Mouse (Mus musculus) embryonic facial prominence, embryonic 12.5 days (tissue): ENCODE data around the gene Nub1. TPM values are rescaled to one million over a fixed set of nuclear protein-coding genes. Genes with fewer than 3 reads are reported as not detected.
A peak's percentile ranks its signal among the peaks of the same experiment; 100 is the strongest.

Experiments
- ATAC-seq: fragments of 200-750 bp; cut with Nextera tagmentation; 2 replicates; pipeline ENCODE4 v1.8.0; 2017; ENCODE audit not compliant: insufficient number of reproducible peaks, insufficient read depth, low FRiP score, low TSS enrichment
- H3K27ac ChIP-seq: fragments of 300-500 bp; sonication (generic); 2 replicates; pipeline ENCODE4 v1.5.1; 2016; ENCODE audit warnings: mild to moderate bottlenecking
- H3K27me3 ChIP-seq: fragments of 300-500 bp; sonication (generic); 2 replicates; pipeline ENCODE4 v1.6.1; 2016; ENCODE audit warnings: mild to moderate bottlenecking, moderate library complexity
- H3K36me3 ChIP-seq: fragments of 300-500 bp; sonication (generic); 2 replicates; pipeline ENCODE4 v1.6.1; 2016; ENCODE audit warnings: mild to moderate bottlenecking
- H3K4me1 ChIP-seq: fragments of 300-500 bp; sonication (generic); 2 replicates; pipeline ENCODE4 v1.6.1; 2016
- H3K4me2 ChIP-seq: fragments of 300-500 bp; sonication (generic); replicated peaks from 2 replicates; pipeline ENCODE4 v1.6.1; 2016; ENCODE audit warnings: mild to moderate bottlenecking, moderate library complexity
- H3K4me3 ChIP-seq: fragments of 300-500 bp; sonication (generic); 2 replicates; pipeline ENCODE4 v1.5.1; 2016; ENCODE audit warnings: mild to moderate bottlenecking
- H3K9ac ChIP-seq: fragments of 300-500 bp; sonication (generic); 2 replicates; pipeline ENCODE4 v1.6.1; 2016; ENCODE audit warnings: mild to moderate bottlenecking, moderate library complexity
- H3K9me3 ChIP-seq: fragments of 300-500 bp; sonication (generic); 2 replicates; pipeline ENCODE4 v1.6.1; 2016; ENCODE audit warnings: mild to moderate bottlenecking, moderate library complexity
- WGBS: fragments of 180-500 bp; shearing (Covaris S2); methylation state at CpG from one replicate; pipeline ENCODE4 v1.1.7; 2016; 5-methylcytosine and 5-hydroxymethylcytosine counted together
- polyA plus RNA-seq: library from polyadenylated mRNA; unstranded; fragments of >200 nt; fragmentation: Nextera tagmentation; extraction: Ambion mirVana; gene quantifications from 2 replicates; pipeline ENCODE4 v1.2.1, GENCODE M21; 2016

The Nub1 gene
- polyA plus RNA-seq, 1 experiment from 2014 or later = 33.9 TPM

- Histone ChIP-seq H3K9me3 (no peaks in the 10 kb centered on the region), H3K27ac (peak overlapping the region; percentile 92), H3K36me3 (peaks cover 13% of the 10 kb centered on the region), H3K4me2 (peak overlapping the region; percentile 89), H3K27me3 (no peaks in the 10 kb centered on the region), H3K4me1 (peaks cover 55% of the 10 kb centered on the region), H3K9ac (peak overlapping the region; percentile 95), H3K4me3 (peak overlapping the region; percentile 87)
- no peak; the same call in 1 of the 2 replicates for ATAC-seq
- under 1% methylated on average over 49 of the region's 49 CpGs for WGBS
These were observed 44.6 kb downstream of the Nub1 start for GRCm38 (mm10) chr5:24729797-24730487.

DNA sequence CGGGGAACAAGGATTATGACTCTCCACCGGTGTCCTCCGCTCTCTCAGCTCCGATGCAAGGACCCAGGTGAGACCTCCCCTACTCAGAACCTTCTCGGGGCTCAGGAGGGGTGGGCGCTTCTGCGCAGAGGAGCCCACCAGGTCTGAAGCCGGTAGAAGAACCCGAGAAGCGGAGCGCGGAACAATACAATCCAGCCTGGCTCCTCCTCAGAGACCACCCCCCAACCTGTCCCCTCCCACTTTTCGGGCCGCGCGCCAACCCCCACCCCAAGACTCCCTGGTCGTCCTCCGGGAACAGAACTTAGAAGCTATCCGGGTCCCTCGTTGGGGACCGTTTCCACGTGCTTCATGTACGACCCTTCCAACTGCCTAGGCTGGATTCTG is 45.1 kb downstream of the Nub1 start, which contains the start of gene Wdr86:
Gene Wdr86, minus strand, starts transcription at position 240 of the 384 bp plus-strand sequence.
- peak; percentile 67 for ATAC-seq
- Histone ChIP-seq H3K4me2 (peak within 1 kb of the TSS; percentile 89), H3K9me3 (no peaks in the 10 kb centered on the region), H3K9ac (peak within 1 kb of the TSS; percentile 95), H3K27ac (peak within 1 kb of the TSS; percentile 92), H3K4me1 (peaks cover 50% of the 10 kb centered on the region), H3K27me3 (no peaks in the 10 kb centered on the region), H3K4me3 (peak within 1 kb of the TSS; percentile 87), H3K36me3 (peaks cover 13% of the 10 kb centered on the region)
- under 1% methylated on average over 23 of the region's 23 CpGs for WGBS

DNA sequence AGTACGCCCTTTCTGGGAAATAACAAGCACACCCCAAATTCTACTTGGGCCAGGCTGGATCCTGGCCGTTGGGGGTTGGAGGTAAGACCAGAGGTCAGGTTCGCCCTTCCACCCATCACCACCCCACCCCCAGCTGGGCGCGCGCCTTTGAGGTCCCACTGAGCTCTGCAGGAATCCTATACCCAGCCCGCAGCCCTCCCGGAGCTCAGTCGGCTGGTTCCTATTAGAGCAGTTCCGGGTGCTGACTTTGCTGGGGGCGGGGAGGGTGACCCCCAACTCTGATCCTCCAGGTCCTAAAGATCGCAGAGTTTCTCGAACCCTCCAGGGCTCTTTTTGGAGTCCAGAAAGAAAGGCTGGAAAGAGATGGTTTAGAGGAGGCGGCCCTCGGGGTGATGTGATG is 45.7 kb downstream of the Nub1 start:
- H3K27me3 ChIP-seq = no peaks in the 10 kb centered on the region
- peak overlapping the region; percentile 92 for H3K27ac ChIP-seq
- peaks cover 47% of the 10 kb centered on the region for H3K4me1 ChIP-seq
- H3K4me2 ChIP-seq = peak overlapping the region; percentile 89
- ATAC-seq = peak; percentile 84
- under 1% methylated on average over 15 of the region's 15 CpGs for WGBS
- peak overlapping the region; percentile 87 for H3K4me3 ChIP-seq
- H3K36me3 ChIP-seq = peaks cover 10% of the 10 kb centered on the region
- peak overlapping the region; percentile 95 for H3K9ac ChIP-seq
- no peaks in the 10 kb centered on the region for H3K9me3 ChIP-seq

GRCm38 (mm10) chr5:24733134-24733533 is 47.8 kb downstream of the Nub1 start:
- H3K27me3 ChIP-seq = no peaks in the 10 kb centered on the region
- H3K4me3 ChIP-seq = no peak overlapping the region
- peak overlapping the region; percentile 92 for H3K27ac ChIP-seq
- peak overlapping the region; percentile 19 for H3K4me2 ChIP-seq
- under 1% methylated on average over 8 of the region's 8 CpGs for whole genome bisulfite sequencing
- peak overlapping the region; percentile 25; the same call in 1 of the 2 replicates for H3K9ac ChIP-seq
- ATAC-seq = 0 out of 2 replicates have a peak, but pooled peaks have one; percentile 48
- H3K4me1 ChIP-seq = peaks cover 37% of the 10 kb centered on the region
- H3K36me3 ChIP-seq = 0 out of 2 replicates have a peak, but pooled peaks cover 1% of the 10 kb centered on the region
- H3K9me3 ChIP-seq = no peaks in the 10 kb centered on the region

- no peak for ATAC-seq
- Histone ChIP-seq H3K27me3 (no peaks in the 10 kb centered on the region), H3K4me2 (no peak overlapping the region), H3K9me3 (no peaks in the 10 kb centered on the region), H3K27ac (peak overlapping the region; percentile 70; the same call in 1 of the 2 replicates), H3K4me1 (peaks cover 32% of the 10 kb centered on the region), H3K36me3 (no peaks in the 10 kb centered on the region), H3K9ac (no peak overlapping the region), H3K4me3 (no peak overlapping the region)
- 55% methylated on average over 7 of the region's 7 CpGs for WGBS
These were observed 48.6 kb downstream of the Nub1 start for GRCm38 (mm10) chr5:24733771-24734426.

DNA sequence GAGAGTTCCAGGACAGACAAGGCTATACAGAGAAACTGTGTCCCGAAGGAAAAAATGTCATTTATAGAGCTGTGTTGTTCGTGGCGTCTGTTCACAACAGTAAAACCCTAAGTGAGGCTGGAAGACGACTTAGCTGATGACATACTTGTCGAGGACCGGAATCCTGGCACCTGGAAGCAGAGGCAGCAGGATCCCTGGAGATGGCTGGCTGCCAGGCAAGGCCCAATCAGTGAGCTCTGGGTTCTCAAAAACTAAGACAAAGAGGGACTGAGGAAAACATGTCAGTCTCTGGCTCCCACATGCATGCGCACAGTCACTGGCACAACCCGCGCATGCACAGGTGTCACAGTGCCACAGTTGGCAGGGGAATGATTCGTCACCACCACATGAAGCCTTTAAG is 52.3 kb downstream of the Nub1 start:
- no peak for ATAC-seq
- H3K36me3 ChIP-seq = no peaks in the 10 kb centered on the region
- no peak overlapping the region for H3K27ac ChIP-seq
- no peak overlapping the region for H3K4me2 ChIP-seq
- 93% methylated on average over 10 of the region's 10 CpGs for WGBS
- no peak overlapping the region for H3K9ac ChIP-seq
- no peak overlapping the region for H3K4me3 ChIP-seq
- H3K27me3 ChIP-seq = no peaks in the 10 kb centered on the region
- no peaks in the 10 kb centered on the region for H3K9me3 ChIP-seq
- peaks cover 31% of the 10 kb centered on the region for H3K4me1 ChIP-seq

GRCm38 (mm10) chr5:24738517-24738916 is 53.2 kb downstream of the Nub1 start:
- Histone ChIP-seq H3K27ac (no peak overlapping the region), H3K4me3 (no peak overlapping the region), H3K27me3 (no peaks in the 10 kb centered on the region), H3K36me3 (no peaks in the 10 kb centered on the region), H3K4me2 (no peak overlapping the region), H3K4me1 (peaks cover 22% of the 10 kb centered on the region), H3K9me3 (no peaks in the 10 kb centered on the region), H3K9ac (no peak overlapping the region)
- no peak for ATAC-seq
- WGBS = 68% methylated on average over 1 of the region's 1 CpGs

GRCm38 (mm10) chr5:24739141-24739753 is 53.9 kb downstream of the Nub1 start:
- Histone ChIP-seq H3K4me3 (no peak overlapping the region), H3K9me3 (no peaks in the 10 kb centered on the region), H3K27me3 (no peaks in the 10 kb centered on the region), H3K4me1 (peaks cover 17% of the 10 kb centered on the region; the same call in 1 of the 2 replicates), H3K9ac (no peak overlapping the region), H3K4me2 (no peak overlapping the region), H3K36me3 (no peaks in the 10 kb centered on the region), H3K27ac (no peak overlapping the region)
- ATAC-seq = no peak
- WGBS = 59% methylated on average over 15 of the region's 15 CpGs

- no peaks in the 10 kb centered on the region for H3K27me3 ChIP-seq
These were observed 56.0 kb downstream of the Nub1 start for GRCm38 (mm10) chr5:24741172-24741885.

DNA sequence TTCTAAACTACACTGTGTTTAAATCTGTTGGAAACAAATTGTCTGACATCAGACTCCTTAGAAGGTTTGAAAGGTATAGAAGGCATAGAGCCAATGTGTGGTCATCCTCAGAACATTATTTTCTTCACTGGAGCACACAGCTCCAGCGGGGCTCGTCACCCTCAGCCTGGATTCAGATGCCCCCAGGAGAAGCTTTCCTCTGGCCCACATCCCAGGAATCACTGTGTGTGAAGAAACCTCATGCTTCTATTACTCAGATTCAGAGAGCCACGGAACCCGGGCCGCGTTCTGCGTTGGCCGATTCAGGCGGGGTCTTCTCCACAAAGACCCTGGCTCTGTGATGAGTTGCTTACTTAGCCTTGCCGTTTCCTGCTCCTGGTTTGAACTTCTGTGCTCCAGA is 58.6 kb downstream of the Nub1 start:
- no peak for ATAC-seq

More at GRCm38 (mm10) chr5:24741172-24741885, 56.0 kb downstream of the Nub1 start:
- H3K36me3 ChIP-seq = no peaks in the 10 kb centered on the region
- no peak overlapping the region for H3K4me2 ChIP-seq
- H3K4me1 ChIP-seq = peaks cover 17% of the 10 kb centered on the region; the same call in 1 of the 2 replicates
- ATAC-seq = peak; percentile 87
- H3K27ac ChIP-seq = peak overlapping the region; percentile 86
- 35% methylated on average over 15 of the region's 15 CpGs for WGBS
- no peak overlapping the region for H3K4me3 ChIP-seq
- no peaks in the 10 kb centered on the region for H3K9me3 ChIP-seq
- no peak overlapping the region for H3K9ac ChIP-seq

DNA sequence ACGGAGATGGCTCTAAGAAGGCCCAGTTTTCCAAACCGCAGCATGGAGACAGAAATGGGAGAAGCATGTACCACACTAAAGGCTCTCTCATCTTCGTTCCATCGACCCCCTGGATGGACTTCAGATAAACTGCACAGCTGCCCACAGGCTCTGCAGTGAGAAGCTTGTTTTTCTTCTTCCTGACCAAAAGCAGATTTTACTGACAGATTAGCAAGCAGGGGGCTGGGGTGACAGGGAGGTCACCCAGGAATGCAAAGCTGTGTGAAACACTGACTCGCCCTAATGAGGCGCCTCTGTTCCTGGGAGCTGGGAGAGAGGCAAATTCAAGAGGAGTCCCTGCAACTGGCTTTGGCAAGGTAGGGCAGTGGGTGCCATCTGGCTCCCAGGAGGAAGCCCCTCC is 62.2 kb downstream of the Nub1 start:
- no peaks in the 10 kb centered on the region for H3K9me3 ChIP-seq
- ATAC-seq = no peak
- H3K4me2 ChIP-seq = no peak overlapping the region
- H3K27me3 ChIP-seq = no peaks in the 10 kb centered on the region
- 9% methylated on average over 6 of the region's 6 CpGs for WGBS
- H3K4me1 ChIP-seq = peaks cover 33% of the 10 kb centered on the region
- no peak overlapping the region for H3K9ac ChIP-seq
- H3K36me3 ChIP-seq = no peaks in the 10 kb centered on the region
- no peak overlapping the region for H3K27ac ChIP-seq
- no peak overlapping the region for H3K4me3 ChIP-seq

More for the DNA sequence above, 58.6 kb downstream of the Nub1 start:
- 93% methylated on average over 10 of the region's 10 CpGs for WGBS
- Histone ChIP-seq H3K9ac (no peak overlapping the region), H3K4me1 (peaks cover 27% of the 10 kb centered on the region), H3K27me3 (no peaks in the 10 kb centered on the region), H3K27ac (no peak overlapping the region), H3K9me3 (no peaks in the 10 kb centered on the region), H3K4me2 (no peak overlapping the region), H3K4me3 (no peak overlapping the region), H3K36me3 (no peaks in the 10 kb centered on the region)
